ENCODE assay signal across 18 mouse cellular contexts in genomic region chr12:89808217-89808616, GRCm38 (mm10).
A peak's percentile ranks its signal among the peaks of the same experiment; 100 is the strongest.
DNase-seq lines count a peak whose midpoint lies in the region; ATAC-seq and TF ChIP-seq lines count a peak whose summit lies in the region.
"Had no signal": no experiment of that assay in that cellular context is flagged by ENCODE, and none has a peak within 500 bp of the region (broad histone marks: within the 10 kb centered on the region; RNA-seq: fewer than 3 reads in every experiment).

No protein-coding gene starts in this region.

- H3K27me3 ChIP-seq in kidney, postnatal 0 days (ENCODE audit: insufficient read depth, low read length): no peaks in the 10 kb centered on the region
- peaks cover 8% of the 10 kb centered on the region for H3K27me3 ChIP-seq in kidney, embryonic 15.5 days
- H3K27me3 ChIP-seq: lung, embryonic 15.5 days; stomach, embryonic 15.5 days had no signal

- no peaks in the 10 kb centered on the region for H3K9me3 ChIP-seq in kidney, postnatal 0 days (replicated peaks; ENCODE audit: low read length)
- H3K9me3 ChIP-seq in kidney, embryonic 15.5 days (replicated peaks): no peaks in the 10 kb centered on the region
- H3K9me3 ChIP-seq: limb, embryonic 13.5 days; lung, embryonic 15.5 days; midbrain, embryonic 12.5 days; stomach, embryonic 15.5 days had no signal

- H3K9ac ChIP-seq in kidney, postnatal 0 days (ENCODE audit: low read depth, low read length): no peak overlapping the region
- H3K9ac ChIP-seq in kidney, embryonic 15.5 days: no peak overlapping the region
- H3K9ac ChIP-seq: limb, embryonic 13.5 days; lung, embryonic 15.5 days; midbrain, embryonic 12.5 days; stomach, embryonic 15.5 days had no signal

- no peak for ATAC-seq in kidney, postnatal 0 days (replicated peaks; ENCODE audit: low FRiP score, low read depth)
- no peak for ATAC-seq in kidney, embryonic 15.5 days (replicated peaks; ENCODE audit: low FRiP score)
- no peak for ATAC-seq in megakaryocyte progenitor cell, adult 5-6 weeks (replicated peaks; ENCODE audit: poor library complexity)

- no peak overlapping the region for H3K4me2 ChIP-seq in kidney, postnatal 0 days (ENCODE audit: low read length)
- H3K4me2 ChIP-seq in kidney, embryonic 15.5 days: no peak overlapping the region
- H3K4me2 ChIP-seq: limb, embryonic 13.5 days; lung, embryonic 15.5 days; midbrain, embryonic 12.5 days; stomach, embryonic 15.5 days had no signal

- no peak overlapping the region for H3K4me3 ChIP-seq in kidney, postnatal 0 days (replicated peaks; ENCODE audit: low read depth, low read length)
- no peak overlapping the region for H3K4me3 ChIP-seq in kidney, embryonic 15.5 days (replicated peaks)
- H3K4me3 ChIP-seq: limb, embryonic 13.5 days; lung, embryonic 15.5 days; midbrain, embryonic 12.5 days; stomach, embryonic 15.5 days had no signal

- H3K27ac ChIP-seq in kidney, postnatal 0 days: no peak overlapping the region
- H3K27ac ChIP-seq in kidney, embryonic 15.5 days: no peak overlapping the region
- H3K27ac ChIP-seq: limb, embryonic 13.5 days; lung, embryonic 15.5 days; midbrain, embryonic 12.5 days; stomach, embryonic 15.5 days had no signal

- WGBS in kidney, postnatal 0 days: 48% methylated on average over 3 of the region's 3 CpGs
- 50% methylated on average over 3 of the region's 3 CpGs for WGBS in kidney, embryonic 15.5 days

- no peaks in the 10 kb centered on the region for H3K36me3 ChIP-seq in kidney, postnatal 0 days (ENCODE audit: insufficient read depth, low read length)
- no peaks in the 10 kb centered on the region for H3K36me3 ChIP-seq in kidney, embryonic 15.5 days
- H3K36me3 ChIP-seq: G1E; limb, embryonic 13.5 days; lung, embryonic 15.5 days; midbrain, embryonic 12.5 days; stomach, embryonic 15.5 days had no signal

- DNase-seq in embryo, embryonic 10 days (ENCODE audit: low spot score): peak; percentile 61
- DNase-seq in embryo, embryonic 9.5 days (ENCODE audit: extremely low spot score): no peak
- DNase-seq in kidney, postnatal 0 days (ENCODE audit: low spot score): peak; percentile 67
- peak; percentile 9 for DNase-seq in 3T3-L1 (ENCODE audit: low read depth, low spot score)
- peak; percentile 65 for DNase-seq in embryo, embryonic 10.5 days (ENCODE audit: low spot score)
- no peak for DNase-seq in cerebellum, adult 11-12 months
- DNase-seq: cerebellum, adult 11 months; heart, adult 11 months; heart, postnatal 10 days; kidney, adult 11 months; thymus, postnatal 25 days had no signal

- TF ChIP-seq CTCF in kidney, postnatal 0 days (IDR thresholded peaks at IDR 0.05; ENCODE audit: low read depth): peak; percentile 71

- H3K4me1 ChIP-seq in kidney, postnatal 0 days (replicated peaks; ENCODE audit: insufficient read depth, low read length): peaks cover 9% of the 10 kb centered on the region
- peaks cover 16% of the 10 kb centered on the region for H3K4me1 ChIP-seq in kidney, embryonic 15.5 days

Comparison
In these comparisons a context has a peak if more than half of its experiments do, and no peak if none do; other contexts are left out.
1. DNase-seq: peak in embryo, embryonic 10 days (single experiment), kidney, postnatal 0 days (single experiment), 3T3-L1 (single experiment) and embryo, embryonic 10.5 days (single experiment); none in embryo, embryonic 9.5 days (single experiment) and cerebellum, adult 11-12 months (single experiment).